Mouse (Mus musculus) forebrain, embryonic 14.5 days (tissue): ENCODE measurements around the gene Olfr322. TPM values are rescaled to one million over a fixed set of nuclear protein-coding genes. Genes with fewer than 3 reads are reported as not detected.
"Not testable (repeated sequence)": the region's sequence is repeated elsewhere in the genome, so short reads cannot be mapped to it uniquely, and the experiment has no call there.

Experiments
- ATAC-seq: fragments of 200-750 bp; cut with Nextera tagmentation; 2 replicates; pipeline ENCODE4 v1.8.0; 2017; ENCODE audit warnings: mild to moderate bottlenecking, moderate library complexity
- DNase-seq: peaks from one replicate; pipeline ENCODE4 v3.0.0-alpha.2; 2015; ENCODE audit warnings: low spot score
- H3K27ac ChIP-seq: fragments of 300-500 bp; sonication (generic); 2 replicates; pipeline ENCODE4 v1.5.1; 2014; ENCODE audit warnings: low read depth, mild to moderate bottlenecking, control low read depth, low read length, moderate library complexity
- H3K27me3 ChIP-seq: fragments of 300-500 bp; sonication (generic); replicated peaks from 2 replicates; pipeline ENCODE4 v1.6.1; 2014; ENCODE audit warnings: low read length, control low read depth, mixed read lengths; ENCODE audit not compliant: control insufficient read depth, insufficient read depth
- H3K36me3 ChIP-seq: fragments of 300-500 bp; sonication (generic); 2 replicates; pipeline ENCODE4 v1.6.1; 2014; ENCODE audit warnings: low read length, control low read depth; ENCODE audit not compliant: control insufficient read depth, insufficient read depth
- H3K4me1 ChIP-seq: fragments of 300-500 bp; sonication (generic); 2 replicates; pipeline ENCODE4 v1.6.1; 2014; ENCODE audit warnings: antibody characterized with exemption, low read length, control low read depth; ENCODE audit not compliant: control insufficient read depth, insufficient read depth
- H3K4me2 ChIP-seq: fragments of 300-500 bp; sonication (generic); 2 replicates; pipeline ENCODE4 v1.6.1; 2014; ENCODE audit warnings: mild to moderate bottlenecking, control low read depth, low read length
- H3K4me3 ChIP-seq: fragments of 300-500 bp; sonication (generic); 2 replicates; pipeline ENCODE4 v1.5.1; 2014; ENCODE audit warnings: low read depth, low read length, control low read depth
- H3K9ac ChIP-seq: fragments of 300-500 bp; sonication (generic); 2 replicates; pipeline ENCODE4 v1.6.1; 2014; ENCODE audit warnings: mild to moderate bottlenecking, low read length, control low read depth, moderate library complexity
- H3K9me3 ChIP-seq: fragments of 300-500 bp; sonication (generic); replicated peaks from 2 replicates; pipeline ENCODE4 v1.6.1; 2016; ENCODE audit warnings: low read length, control low read depth, mixed read lengths; ENCODE audit not compliant: control insufficient read depth
- WGBS: fragments of 180-500 bp; shearing (Covaris S2); extraction: QIAGEN DNeasy Blood & Tissue Kit; methylation state at CpG from one replicate; pipeline ENCODE4 v1.1.7; 2014; 5-methylcytosine and 5-hydroxymethylcytosine counted together
- polyA plus RNA-seq: library from polyadenylated mRNA; unstranded; fragments of >200 nt; fragmentation: Nextera tagmentation; extraction: Ambion mirVana; gene quantifications from 2 replicates; pipeline ENCODE4 v1.2.1, GENCODE M21; 2014

Gene Olfr322
- polyA plus RNA-seq, 1 experiment from 2014 or later: not detected

GRCm38 (mm10) chr11:58671825-58672224 lies 13.2 kb downstream of the Olfr322 start:
- Histone ChIP-seq H3K27ac (no peak overlapping the region), H3K4me3 (no peak overlapping the region), H3K27me3 (no peaks in the 10 kb centered on the region), H3K9me3 (no peaks in the 10 kb centered on the region), H3K4me2 (no peak overlapping the region), H3K4me1 (no peaks in the 10 kb centered on the region), H3K36me3 (no peaks in the 10 kb centered on the region), H3K9ac (no peak overlapping the region)
- ATAC-seq (no peak), DNase-seq (no peak)
- WGBS: 55% methylated on average over 4 of the region's 4 CpGs

GRCm38 (mm10) chr11:58680799-58681198 lies 22.2 kb downstream of the Olfr322 start, which contains the start of gene Olfr320:
Gene Olfr320, plus strand, starts transcription at chr11:58681099.
- H3K9me3 ChIP-seq: no peaks in the 10 kb centered on the region
- no peak within 1 kb of the TSS for H3K4me2 ChIP-seq
- H3K27ac ChIP-seq: no peak within 1 kb of the TSS
- ATAC-seq: no peak
- H3K9ac ChIP-seq: no peak within 1 kb of the TSS
- WGBS: 82% methylated on average over 1 of the region's 1 CpGs
- H3K4me1 ChIP-seq: no peaks in the 10 kb centered on the region
- H3K4me3 ChIP-seq: no peak within 1 kb of the TSS
- no peak for DNase-seq
- H3K27me3 ChIP-seq: no peaks in the 10 kb centered on the region
- no peaks in the 10 kb centered on the region for H3K36me3 ChIP-seq

- DNase-seq (no peak), ATAC-seq (no peak)
- Histone ChIP-seq H3K4me2 (no peak within 1 kb of the TSS), H3K9ac (no peak within 1 kb of the TSS), H3K4me1 (no peaks in the 10 kb centered on the region), H3K9me3 (no peaks in the 10 kb centered on the region), H3K27ac (no peak within 1 kb of the TSS), H3K36me3 (no peaks in the 10 kb centered on the region), H3K4me3 (no peak within 1 kb of the TSS), H3K27me3 (no peaks in the 10 kb centered on the region)
- 85% methylated on average over 3 of the region's 3 CpGs for WGBS
These were observed 40.3 kb downstream of the Olfr322 start, which contains the start of gene Olfr319 for GRCm38 (mm10) chr11:58698862-58699261. Gene Olfr319, plus strand, starts transcription at chr11:58699162.

GRCm38 (mm10) chr11:58709086-58709485 lies 50.5 kb downstream of the Olfr322 start:
- WGBS: 85% methylated on average over 11 of the region's 11 CpGs
- Histone ChIP-seq H3K4me3 (no peak overlapping the region), H3K27me3 (no peaks in the 10 kb centered on the region)

GRCm38 (mm10) chr11:58717723-58718122 lies 59.1 kb downstream of the Olfr322 start:
- H3K27ac ChIP-seq, H3K9me3 ChIP-seq, DNase-seq, H3K9ac ChIP-seq, H3K4me2 ChIP-seq, H3K36me3 ChIP-seq, H3K4me3 ChIP-seq, ATAC-seq, H3K4me1 ChIP-seq, H3K27me3 ChIP-seq: not testable (repeated sequence)
- 93% methylated on average over 6 of the region's 7 CpGs for WGBS

More at GRCm38 (mm10) chr11:58709086-58709485, 50.5 kb downstream of the Olfr322 start:
- no peaks in the 10 kb centered on the region for H3K4me1 ChIP-seq
- DNase-seq (no peak), ATAC-seq (no peak)
- no peak overlapping the region for H3K9ac ChIP-seq
- no peaks in the 10 kb centered on the region for H3K9me3 ChIP-seq
- H3K36me3 ChIP-seq: no peaks in the 10 kb centered on the region
- no peak overlapping the region for H3K4me2 ChIP-seq
- no peak overlapping the region for H3K27ac ChIP-seq

Other genes with a start within 250 kb of the Olfr322 start
- not detected in 2 replicates for gene 1810065E05Rik, start 237.7 kb upstream of the Olfr322 start, polyA plus RNA-seq
- not detected in 2 replicates for gene Gm12253, start 226.2 kb upstream of the Olfr322 start, polyA plus RNA-seq
- gene Lypd9, start 205.9 kb upstream of the Olfr322 start, polyA plus RNA-seq: not detected in 2 replicates
- gene Olfr30, start 196.5 kb upstream of the Olfr322 start, polyA plus RNA-seq: not detected in 2 replicates
- gene Olfr332, start 166.2 kb upstream of the Olfr322 start, polyA plus RNA-seq: not detected in 2 replicates
- not detected in 2 replicates for gene Olfr331, start 156.2 kb upstream of the Olfr322 start, polyA plus RNA-seq
- not detected in 2 replicates for gene Olfr330, start 123.9 kb upstream of the Olfr322 start, polyA plus RNA-seq
- not detected in 2 replicates for gene Olfr329-ps, start 112.4 kb upstream of the Olfr322 start, polyA plus RNA-seq
- not detected in 2 replicates for gene Olfr328, start 103.1 kb upstream of the Olfr322 start, polyA plus RNA-seq
- gene Olfr224, start 88.2 kb upstream of the Olfr322 start, polyA plus RNA-seq: not detected in 2 replicates
- not detected in 2 replicates for gene Olfr325, start 81.1 kb upstream of the Olfr322 start, polyA plus RNA-seq
- not detected in 2 replicates for gene Olfr324, start 63.7 kb upstream of the Olfr322 start, polyA plus RNA-seq
- gene 2210407C18Rik, start 42.7 kb upstream of the Olfr322 start, polyA plus RNA-seq: not detected in 2 replicates
- not detected in 2 replicates for gene Olfr323, start 28.3 kb upstream of the Olfr322 start, polyA plus RNA-seq
- not detected in 2 replicates for gene Trim58, start 18.3 kb upstream of the Olfr322 start, polyA plus RNA-seq
- gene Olfr320, start 22.3 kb downstream of the Olfr322 start, polyA plus RNA-seq: not detected in 2 replicates
- 0.10 TPM in 1 of 2 replicates, not detected in the other for gene Olfr319, start 40.4 kb downstream of the Olfr322 start, polyA plus RNA-seq
- gene Olfr318, start 65.2 kb downstream of the Olfr322 start, polyA plus RNA-seq: not detected in 2 replicates
- 0.10 TPM in 1 of 2 replicates, not detected in the other for gene Olfr317, start 80.4 kb downstream of the Olfr322 start, polyA plus RNA-seq
- gene Olfr316, start 94.0 kb downstream of the Olfr322 start, polyA plus RNA-seq: not detected in 2 replicates
- not detected in 2 replicates for gene Olfr315, start 114.4 kb downstream of the Olfr322 start, polyA plus RNA-seq
- not detected in 2 replicates for gene Olfr314, start 124.2 kb downstream of the Olfr322 start, polyA plus RNA-seq
- 8.2 and 8.4 TPM in 2 replicates for gene Fam183b, start 143.2 kb downstream of the Olfr322 start, polyA plus RNA-seq
- not detected in 2 replicates for gene Olfr313, start 156.2 kb downstream of the Olfr322 start, polyA plus RNA-seq
- not detected in 2 replicates for gene Olfr312, start 170.5 kb downstream of the Olfr322 start, polyA plus RNA-seq
- gene Olfr311, start 180.5 kb downstream of the Olfr322 start, polyA plus RNA-seq: not detected in 2 replicates
- gene Gm12258, start 188.4 kb downstream of the Olfr322 start, polyA plus RNA-seq: 19.5 and 25.0 TPM in 2 replicates
- 11.9 and 13.4 TPM in 2 replicates for gene 2810021J22Rik, start 208.4 kb downstream of the Olfr322 start, polyA plus RNA-seq
- 5.5 and 6.7 TPM in 2 replicates for gene Zfp39, start 245.4 kb downstream of the Olfr322 start, polyA plus RNA-seq